Mouse (Mus musculus) liver, embryonic 12.5 days (tissue): ENCODE results near the gene Armc2. TPM values are rescaled to one million over a fixed set of nuclear protein-coding genes. Genes with fewer than 3 reads are reported as not detected.

Source experiments
- ATAC-seq: fragments of 200-750 bp; cut with Nextera tagmentation; 2 replicates; pipeline ENCODE4 v1.8.0; 2017; ENCODE audit warnings: moderate number of reproducible peaks, mild to moderate bottlenecking, moderate library complexity
- H3K27ac ChIP-seq: fragments of 300-500 bp; sonication (generic); 2 replicates; pipeline ENCODE4 v1.5.1; 2016; ENCODE audit warnings: mild to moderate bottlenecking
- H3K27me3 ChIP-seq: fragments of 300-500 bp; sonication (generic); replicated peaks from 2 replicates; pipeline ENCODE4 v1.6.1; 2016; ENCODE audit warnings: mild to moderate bottlenecking, moderate library complexity
- H3K36me3 ChIP-seq: fragments of 300-500 bp; sonication (generic); 2 replicates; pipeline ENCODE4 v1.6.1; 2016; ENCODE audit warnings: mild to moderate bottlenecking, moderate library complexity
- H3K4me1 ChIP-seq: fragments of 300-500 bp; sonication (generic); 2 replicates; pipeline ENCODE4 v1.6.1; 2016
- H3K4me2 ChIP-seq: fragments of 300-500 bp; sonication (generic); 2 replicates; pipeline ENCODE4 v1.6.1; 2016; ENCODE audit warnings: mild to moderate bottlenecking, moderate library complexity
- H3K4me3 ChIP-seq: fragments of 300-500 bp; sonication (generic); 2 replicates; pipeline ENCODE4 v1.5.1; 2016; ENCODE audit warnings: mild to moderate bottlenecking, moderate library complexity
- H3K9ac ChIP-seq: fragments of 300-500 bp; sonication (generic); 2 replicates; pipeline ENCODE4 v1.6.1; 2016; ENCODE audit warnings: mild to moderate bottlenecking, moderate library complexity
- H3K9me3 ChIP-seq: fragments of 300-500 bp; sonication (generic); replicated peaks from 2 replicates; pipeline ENCODE4 v1.6.1; 2016; ENCODE audit warnings: mild to moderate bottlenecking, moderate library complexity
- WGBS: fragments of 180-500 bp; shearing (Covaris S2); methylation state at CpG from one replicate; pipeline ENCODE4 v1.1.7; 2016; ENCODE audit not compliant: insufficient replicate concordance; 5-methylcytosine and 5-hydroxymethylcytosine counted together
- polyA plus RNA-seq: library from polyadenylated mRNA; unstranded; fragments of >200 nt; fragmentation: Nextera tagmentation; extraction: Ambion mirVana; gene quantifications from 2 replicates; pipeline ENCODE4 v1.2.1, GENCODE M21; 2016

Gene Armc2
- polyA plus RNA-seq, 1 experiment from 2014 or later = 0.57 TPM

DNA sequence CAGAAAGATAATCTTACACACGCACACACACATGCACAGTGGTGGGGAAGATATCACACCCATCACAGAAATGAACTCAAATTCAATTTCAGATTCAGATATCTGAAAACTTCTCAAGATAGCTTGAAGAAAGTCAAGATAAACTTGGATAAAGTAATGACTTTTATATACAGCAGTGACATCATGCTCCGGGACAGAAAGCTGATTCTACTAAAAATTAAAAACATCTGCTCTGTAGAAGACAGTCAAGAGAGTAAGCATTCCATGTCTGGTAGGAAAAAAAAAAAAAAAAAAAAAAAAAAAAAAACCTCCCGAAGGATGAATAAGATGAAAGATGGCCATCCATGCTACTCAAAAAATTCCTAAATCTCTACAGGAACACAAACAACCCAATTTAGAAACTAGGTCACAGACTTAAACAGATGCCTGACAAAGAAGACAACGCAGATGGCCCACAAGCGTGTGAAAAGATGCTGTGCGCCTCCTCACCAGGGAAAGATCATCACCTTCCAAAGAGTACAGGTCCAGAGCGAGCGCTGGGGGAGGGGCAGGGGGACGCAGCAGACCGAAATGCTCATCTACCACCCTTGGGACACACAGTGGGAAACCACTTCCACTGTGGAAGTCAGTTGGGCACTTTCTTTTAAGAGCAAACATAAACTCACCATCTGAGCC is 7.3 kb downstream of the Armc2 start:
- no peak for ATAC-seq
- Histone ChIP-seq H3K27ac (no peak overlapping the region), H3K4me3 (no peak overlapping the region), H3K27me3 (peaks cover 7% of the 10 kb centered on the region), H3K4me1 (no peaks in the 10 kb centered on the region), H3K9ac (no peak overlapping the region), H3K36me3 (no peaks in the 10 kb centered on the region), H3K9me3 (no peaks in the 10 kb centered on the region), H3K4me2 (no peak overlapping the region)
- WGBS = 76% methylated on average over 10 of the region's 10 CpGs

DNA sequence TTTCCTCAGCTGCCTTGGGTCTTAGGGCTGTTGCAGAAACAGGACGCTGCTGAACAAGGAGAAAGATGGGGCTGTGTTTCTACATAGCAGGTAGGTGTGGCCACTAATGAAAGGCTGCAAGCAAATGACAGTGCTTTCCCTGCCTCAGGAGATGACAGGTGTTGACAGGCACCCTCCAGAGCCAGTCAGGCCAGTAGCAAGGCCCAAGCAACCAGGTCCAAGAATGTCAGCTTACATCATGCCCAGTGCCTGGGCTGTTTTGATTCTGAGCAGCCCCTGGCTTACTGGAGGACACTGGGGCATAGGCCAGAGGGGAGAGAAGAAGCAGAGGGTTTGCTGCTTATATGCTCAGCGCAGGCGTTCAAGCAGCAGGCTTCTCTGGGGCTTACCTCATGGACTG is 13.0 kb downstream of the Armc2 start:
- Histone ChIP-seq H3K9ac (no peak overlapping the region), H3K36me3 (no peaks in the 10 kb centered on the region), H3K4me1 (no peaks in the 10 kb centered on the region), H3K4me2 (no peak overlapping the region), H3K27me3 (no peaks in the 10 kb centered on the region), H3K9me3 (no peaks in the 10 kb centered on the region), H3K4me3 (no peak overlapping the region), H3K27ac (no peak overlapping the region)
- no peak for ATAC-seq
- whole genome bisulfite sequencing = 72% methylated on average over 3 of the region's 3 CpGs

DNA sequence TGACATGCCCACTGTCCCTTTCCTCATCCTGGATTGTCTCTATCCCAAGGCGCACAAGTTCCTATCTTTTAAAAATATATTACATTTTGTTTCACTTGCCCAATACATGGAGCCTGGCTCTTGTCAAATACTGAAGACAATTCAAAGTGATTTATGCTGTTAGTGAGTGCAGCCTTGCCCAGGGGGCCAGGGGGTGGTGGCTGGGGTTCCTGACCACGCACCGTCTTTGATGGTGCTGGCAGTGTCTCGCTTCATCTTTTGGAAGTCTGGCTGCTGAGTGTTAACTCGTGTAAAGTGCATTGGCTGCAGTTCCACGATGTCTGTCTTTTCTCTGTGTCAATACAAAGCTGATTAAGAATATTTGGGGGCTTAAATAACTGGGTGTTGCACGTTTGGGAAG is 13.6 kb downstream of the Armc2 start:
- H3K27me3 ChIP-seq = no peaks in the 10 kb centered on the region
- 59% methylated on average over 7 of the region's 7 CpGs for WGBS

DNA sequence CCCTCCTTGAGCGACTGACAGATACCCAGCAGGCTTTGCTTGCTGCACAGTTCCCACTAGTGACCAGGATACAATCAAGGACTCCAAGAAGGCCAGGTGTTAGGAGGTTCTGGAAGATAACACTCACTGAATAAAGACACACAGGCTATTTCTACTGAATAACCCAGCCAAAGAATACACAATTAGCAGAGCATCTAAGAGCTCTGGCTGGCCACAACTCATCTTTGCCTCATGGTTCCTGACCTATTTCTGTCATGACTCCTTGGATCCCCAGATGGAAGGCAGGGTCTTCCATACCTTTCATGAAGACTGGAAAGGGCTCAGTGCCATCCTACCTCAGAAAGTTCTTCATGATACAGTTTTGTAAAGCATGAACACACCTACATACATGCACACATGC is 14.2 kb downstream of the Armc2 start:
- Histone ChIP-seq H3K27ac (no peak overlapping the region), H3K4me2 (no peak overlapping the region), H3K4me3 (no peak overlapping the region), H3K9ac (no peak overlapping the region), H3K4me1 (no peaks in the 10 kb centered on the region), H3K36me3 (no peaks in the 10 kb centered on the region), H3K27me3 (no peaks in the 10 kb centered on the region), H3K9me3 (no peaks in the 10 kb centered on the region)
- 49% methylated on average over 1 of the region's 1 CpGs for WGBS
- ATAC-seq = no peak

More for the DNA sequence above, 13.6 kb downstream of the Armc2 start:
- Histone ChIP-seq H3K4me3 (no peak overlapping the region), H3K36me3 (no peaks in the 10 kb centered on the region), H3K27ac (no peak overlapping the region), H3K9ac (no peak overlapping the region), H3K4me1 (no peaks in the 10 kb centered on the region), H3K9me3 (no peaks in the 10 kb centered on the region), H3K4me2 (no peak overlapping the region)
- no peak for ATAC-seq

DNA sequence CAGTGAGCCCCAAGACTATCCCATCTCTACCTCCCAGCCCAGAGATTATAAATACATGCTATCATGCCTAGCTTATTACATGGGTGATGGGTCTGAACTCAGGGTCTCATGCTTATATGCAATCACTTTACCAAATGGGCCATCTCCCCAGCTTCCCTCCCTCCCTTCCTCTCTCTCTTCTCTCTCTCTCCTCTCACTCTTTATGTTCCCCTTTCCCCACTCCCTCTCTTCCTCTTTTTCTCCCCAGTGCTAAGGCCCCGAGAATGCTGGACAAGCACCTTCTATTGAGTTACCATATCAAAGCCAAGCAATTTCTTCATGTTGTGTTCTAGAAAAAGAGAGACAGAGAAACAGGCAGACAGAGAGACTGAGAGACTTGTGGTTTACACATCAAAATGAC is 14.7 kb downstream of the Armc2 start:
- WGBS = 19% methylated on average over 1 of the region's 1 CpGs

DNA sequence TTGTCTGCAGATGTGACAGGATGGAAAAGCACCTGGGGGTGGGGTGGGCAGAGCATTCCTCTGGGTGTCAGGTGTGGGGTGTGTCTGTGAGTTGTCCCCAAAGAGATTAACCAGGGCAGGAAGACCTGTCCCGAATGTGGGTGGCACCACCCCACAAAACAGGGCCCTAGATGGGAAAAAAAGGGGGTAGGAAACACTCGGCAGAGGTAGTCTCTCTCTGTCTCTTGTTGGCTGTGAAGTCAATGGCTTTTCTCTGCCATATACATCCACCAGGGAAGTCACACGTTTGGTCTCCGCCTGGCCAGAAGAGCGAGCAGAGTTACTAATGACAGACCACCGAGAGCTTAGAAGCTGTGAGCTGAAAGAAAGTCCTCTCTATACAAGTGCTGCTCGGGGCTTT is 15.8 kb downstream of the Armc2 start:
- 58% methylated on average over 7 of the region's 7 CpGs for WGBS
- ATAC-seq = no peak
- Histone ChIP-seq H3K4me3 (no peak overlapping the region), H3K4me1 (peaks cover 5% of the 10 kb centered on the region; the same call in 1 of the 2 replicates), H3K27ac (no peak overlapping the region), H3K4me2 (no peak overlapping the region), H3K9me3 (no peaks in the 10 kb centered on the region), H3K27me3 (no peaks in the 10 kb centered on the region; the same call in 1 of the 2 replicates), H3K36me3 (no peaks in the 10 kb centered on the region), H3K9ac (no peak overlapping the region)

More for the DNA sequence above, 14.7 kb downstream of the Armc2 start:
- H3K36me3 ChIP-seq = no peaks in the 10 kb centered on the region
- no peak overlapping the region for H3K9ac ChIP-seq
- no peaks in the 10 kb centered on the region for H3K9me3 ChIP-seq
- no peak overlapping the region for H3K4me2 ChIP-seq
- no peaks in the 10 kb centered on the region; the same call in 1 of the 2 replicates for H3K27me3 ChIP-seq
- H3K4me1 ChIP-seq = no peaks in the 10 kb centered on the region
- no peak overlapping the region for H3K27ac ChIP-seq
- no peak for ATAC-seq
- no peak overlapping the region for H3K4me3 ChIP-seq

DNA sequence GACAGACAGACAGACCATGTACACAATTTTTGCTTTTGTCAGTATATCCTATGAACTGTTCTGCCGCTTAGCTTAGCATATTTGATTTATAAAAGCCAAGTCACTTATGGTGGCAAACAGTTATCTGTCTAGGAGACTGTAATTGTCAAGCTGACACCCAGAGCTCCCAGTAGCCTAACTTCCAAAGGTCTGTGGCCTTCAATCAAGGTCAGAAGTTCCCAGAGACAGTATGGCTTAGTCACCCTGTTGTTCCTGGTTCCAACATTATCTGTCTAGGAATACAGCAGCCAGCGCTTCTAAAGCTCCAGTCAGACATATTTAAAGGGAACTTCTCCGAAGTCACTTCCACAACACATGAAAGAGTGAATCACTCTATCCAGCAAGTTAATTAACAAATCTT is 17.0 kb downstream of the Armc2 start:
- Histone ChIP-seq H3K4me3 (no peak overlapping the region), H3K9me3 (no peaks in the 10 kb centered on the region), H3K4me2 (no peak overlapping the region), H3K27ac (no peak overlapping the region), H3K4me1 (peaks cover 8% of the 10 kb centered on the region), H3K36me3 (no peaks in the 10 kb centered on the region), H3K27me3 (no peaks in the 10 kb centered on the region; the same call in 1 of the 2 replicates), H3K9ac (no peak overlapping the region)
- 78% methylated on average over 3 of the region's 3 CpGs for WGBS
- no peak for ATAC-seq

DNA sequence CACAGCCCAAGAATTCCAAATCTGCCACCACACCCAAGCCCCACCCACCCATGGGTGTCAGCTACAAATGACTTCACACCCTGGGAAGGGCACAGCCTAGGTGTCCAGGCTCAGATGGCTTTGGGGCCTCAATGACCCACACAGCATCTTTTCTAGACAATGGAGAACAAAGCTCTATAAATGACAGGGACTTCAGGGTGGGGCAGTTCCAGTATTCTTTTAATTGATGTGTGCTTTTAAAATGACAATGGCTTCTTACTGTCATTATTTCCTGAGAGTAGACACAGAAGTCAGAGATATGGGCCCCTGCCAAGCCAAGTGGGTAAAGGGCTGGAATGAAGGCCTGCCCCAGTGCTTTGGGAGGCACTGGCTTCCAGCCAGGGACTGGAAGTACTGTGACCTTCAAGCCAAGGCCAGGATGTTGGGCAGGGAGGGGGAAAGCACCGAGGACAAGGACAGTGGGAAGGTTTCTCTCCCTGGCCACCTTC is 20.5 kb downstream of the Armc2 start:
- Histone ChIP-seq H3K4me3 (no peak overlapping the region), H3K4me1 (peaks cover 10% of the 10 kb centered on the region), H3K9ac (no peak overlapping the region), H3K27me3 (peaks cover 8% of the 10 kb centered on the region; the same call in 1 of the 2 replicates), H3K9me3 (no peaks in the 10 kb centered on the region), H3K4me2 (no peak overlapping the region), H3K27ac (no peak overlapping the region), H3K36me3 (no peaks in the 10 kb centered on the region)
- no peak for ATAC-seq
- 60% methylated on average over 1 of the region's 1 CpGs for WGBS

DNA sequence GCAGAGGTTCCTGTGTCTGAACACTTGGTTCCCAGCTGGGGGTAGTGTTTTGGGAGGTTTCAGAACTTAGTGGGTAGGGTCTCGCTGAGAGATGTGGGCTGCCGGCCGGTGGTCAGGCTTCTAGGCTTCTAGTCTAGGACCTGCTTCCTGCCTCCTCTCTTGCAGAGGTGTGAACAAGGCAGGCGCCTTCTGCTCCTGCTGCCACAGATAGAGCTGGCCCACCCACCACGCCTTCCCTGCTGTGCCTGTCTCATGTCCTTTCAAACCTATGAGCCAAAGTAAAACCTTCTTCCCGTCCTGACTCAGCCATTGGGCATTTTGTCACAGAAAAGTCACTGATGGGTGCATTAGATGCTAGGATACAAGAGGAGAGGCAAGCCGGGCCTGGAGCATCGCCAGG is 22.1 kb downstream of the Armc2 start:
- Histone ChIP-seq H3K9me3 (no peaks in the 10 kb centered on the region), H3K4me1 (peaks cover 10% of the 10 kb centered on the region), H3K4me3 (no peak overlapping the region), H3K27ac (no peak overlapping the region), H3K27me3 (peaks cover 16% of the 10 kb centered on the region; the same call in 1 of the 2 replicates), H3K36me3 (no peaks in the 10 kb centered on the region), H3K4me2 (no peak overlapping the region), H3K9ac (no peak overlapping the region)
- no peak for ATAC-seq
- 46% methylated on average over 8 of the region's 8 CpGs for WGBS

DNA sequence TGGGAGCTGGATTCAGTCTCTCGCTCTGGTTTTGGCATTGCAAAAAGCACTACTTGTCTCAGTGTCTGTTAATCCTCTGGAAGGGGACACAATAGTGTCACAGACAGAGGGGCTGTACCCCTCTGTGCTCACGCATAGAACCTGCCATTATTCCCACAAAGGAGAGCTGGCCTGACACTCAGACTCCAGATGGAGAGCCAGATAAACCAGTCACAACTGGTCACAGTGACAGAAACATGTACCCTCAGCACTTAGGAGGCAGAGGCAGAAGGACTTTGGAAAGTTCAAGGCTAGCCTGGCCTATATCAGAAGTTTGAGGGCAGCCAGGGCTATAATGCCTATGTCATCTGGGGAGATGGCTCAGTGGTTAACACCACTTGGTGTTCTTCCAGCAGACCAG is 23.2 kb downstream of the Armc2 start:
- no peak overlapping the region for H3K9ac ChIP-seq
- peaks cover 10% of the 10 kb centered on the region for H3K4me1 ChIP-seq
- peaks cover 21% of the 10 kb centered on the region; the same call in 1 of the 2 replicates for H3K27me3 ChIP-seq
- ATAC-seq = no peak
- no peaks in the 10 kb centered on the region for H3K36me3 ChIP-seq
- H3K4me2 ChIP-seq = no peak overlapping the region
- no peaks in the 10 kb centered on the region for H3K9me3 ChIP-seq
- H3K4me3 ChIP-seq = no peak overlapping the region
- WGBS = 61% methylated on average over 2 of the region's 2 CpGs
- H3K27ac ChIP-seq = no peak overlapping the region

DNA sequence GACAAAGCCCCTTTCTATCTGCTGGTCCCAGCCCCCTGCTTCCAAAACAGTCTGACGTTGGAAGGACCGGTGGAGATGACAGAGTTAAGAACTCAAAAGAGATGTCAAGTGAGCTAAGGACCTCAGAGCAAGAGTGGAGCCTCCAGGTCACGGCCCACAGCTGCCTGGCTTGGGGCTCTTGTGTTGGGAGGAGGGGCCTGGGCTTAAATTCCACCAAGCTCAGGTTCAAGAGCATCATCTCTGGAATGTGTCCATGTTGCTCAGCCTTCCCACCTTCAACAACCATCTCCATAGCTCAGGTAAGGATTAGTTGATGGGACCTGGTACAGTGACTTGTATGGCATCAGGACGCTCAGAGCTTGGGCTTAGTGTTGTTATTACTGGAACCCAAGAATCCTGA is 23.7 kb downstream of the Armc2 start:
- Histone ChIP-seq H3K9ac (no peak overlapping the region), H3K4me3 (no peak overlapping the region), H3K27ac (no peak overlapping the region), H3K9me3 (no peaks in the 10 kb centered on the region), H3K4me1 (peaks cover 10% of the 10 kb centered on the region), H3K27me3 (peaks cover 23% of the 10 kb centered on the region; the same call in 1 of the 2 replicates), H3K36me3 (no peaks in the 10 kb centered on the region), H3K4me2 (no peak overlapping the region)
- WGBS = 67% methylated on average over 4 of the region's 4 CpGs
- no peak for ATAC-seq

DNA sequence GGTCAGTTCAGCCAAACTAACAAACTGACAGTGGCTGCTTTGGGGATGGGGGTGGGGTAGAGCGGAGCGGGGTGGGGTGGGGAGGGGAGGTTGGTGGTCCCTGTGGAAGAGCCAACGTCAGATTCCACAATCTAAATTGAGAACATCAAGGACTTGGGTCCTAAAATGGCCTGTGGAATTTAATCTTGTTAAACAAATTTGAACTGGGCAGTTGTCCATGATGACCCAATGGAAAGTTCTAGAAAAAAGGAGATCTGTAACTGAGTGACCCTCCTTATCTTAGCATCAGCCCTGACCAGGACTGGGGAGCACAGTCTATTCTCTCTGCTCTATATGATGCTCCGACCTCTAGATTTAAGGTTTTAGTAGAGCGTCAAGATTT is 26.2 kb downstream of the Armc2 start:
- peaks cover 3% of the 10 kb centered on the region; the same call in 1 of the 2 replicates for H3K4me1 ChIP-seq
- H3K9me3 ChIP-seq = no peaks in the 10 kb centered on the region
- no peak overlapping the region for H3K27ac ChIP-seq
- no peak overlapping the region for H3K9ac ChIP-seq
- ATAC-seq = no peak
- H3K36me3 ChIP-seq = no peaks in the 10 kb centered on the region
- no peak overlapping the region for H3K4me2 ChIP-seq
- WGBS = 76% methylated on average over 5 of the region's 5 CpGs
- peaks cover 23% of the 10 kb centered on the region; the same call in 1 of the 2 replicates for H3K27me3 ChIP-seq
- no peak overlapping the region for H3K4me3 ChIP-seq
